Mouse (Mus musculus): Measurements from ENCODE around the gene Kcnc4.
A peak's percentile ranks its signal among the peaks of the same experiment; 100 is the strongest.

Gene Kcnc4

GRCm38 (mm10) chr3:107459196-107459772 lies at the start of gene Kcnc4:
TSS of gene Kcnc4 (minus strand) at chr3:107459552.
- DNase-seq (ENCODE audit: extremely low spot score, low read depth, low spot score), result no peak

GRCm38 (mm10) chr3:107508696-107509095 lies 49.3 kb upstream of the Kcnc4 start:
- DNase-seq (ENCODE audit: extremely low spot score, low read depth, low spot score), result no peak

GRCm38 (mm10) chr3:107507966-107508365 lies 48.6 kb upstream of the Kcnc4 start:
- no peak for DNase-seq (ENCODE audit: extremely low spot score, low read depth, low spot score)

GRCm38 (mm10) chr3:107506531-107506930 lies 47.2 kb upstream of the Kcnc4 start:
- no peak for DNase-seq (ENCODE audit: extremely low spot score, low read depth, low spot score)

- DNase-seq (ENCODE audit: extremely low spot score, low read depth, low spot score), result no peak
Observed at GRCm38 (mm10) chr3:107505464-107506367, 46.4 kb upstream of the Kcnc4 start.

GRCm38 (mm10) chr3:107504542-107504941 lies 45.2 kb upstream of the Kcnc4 start:
- DNase-seq (ENCODE audit: extremely low spot score, low read depth, low spot score), result no peak

- no peak for DNase-seq (ENCODE audit: extremely low spot score, low read depth, low spot score)
Observed at GRCm38 (mm10) chr3:107503716-107504115, 44.4 kb upstream of the Kcnc4 start.

- no peak for DNase-seq (ENCODE audit: extremely low spot score, low read depth, low spot score)
Observed at GRCm38 (mm10) chr3:107501702-107502151, 42.4 kb upstream of the Kcnc4 start.

- DNase-seq (ENCODE audit: extremely low spot score, low read depth, low spot score), result no peak
Observed at GRCm38 (mm10) chr3:107500301-107500700, 40.9 kb upstream of the Kcnc4 start.

- no peak for DNase-seq (ENCODE audit: extremely low spot score, low read depth, low spot score)
Observed at GRCm38 (mm10) chr3:107496086-107496850, 36.9 kb upstream of the Kcnc4 start.

GRCm38 (mm10) chr3:107495524-107495923 lies 36.2 kb upstream of the Kcnc4 start:
- DNase-seq (ENCODE audit: extremely low spot score, low read depth, low spot score), result no peak

- DNase-seq (ENCODE audit: extremely low spot score, low read depth, low spot score), result no peak
Observed at GRCm38 (mm10) chr3:107491459-107491858, 32.1 kb upstream of the Kcnc4 start.

GRCm38 (mm10) chr3:107488637-107489036 lies 29.3 kb upstream of the Kcnc4 start:
- DNase-seq (ENCODE audit: extremely low spot score, low read depth, low spot score), result no peak

GRCm38 (mm10) chr3:107483290-107483689 lies 23.9 kb upstream of the Kcnc4 start:
- no peak for DNase-seq (ENCODE audit: extremely low spot score, low read depth, low spot score)

GRCm38 (mm10) chr3:107480660-107481059 lies 21.3 kb upstream of the Kcnc4 start:
- DNase-seq (ENCODE audit: extremely low spot score, low read depth, low spot score), result no peak

- DNase-seq (ENCODE audit: extremely low spot score, low read depth, low spot score), result no peak
Observed at GRCm38 (mm10) chr3:107472198-107472597, 12.8 kb upstream of the Kcnc4 start.

GRCm38 (mm10) chr3:107469059-107469458 lies 9.7 kb upstream of the Kcnc4 start:
- DNase-seq (ENCODE audit: extremely low spot score, low read depth, low spot score), result no peak

- DNase-seq (ENCODE audit: extremely low spot score, low read depth, low spot score), result no peak
Observed at GRCm38 (mm10) chr3:107468106-107468505, 8.8 kb upstream of the Kcnc4 start.

- peak; percentile 39 for DNase-seq (ENCODE audit: extremely low spot score, low read depth, low spot score)
Observed at GRCm38 (mm10) chr3:107466577-107466976, 7.2 kb upstream of the Kcnc4 start.

- peak; percentile 50 for DNase-seq (ENCODE audit: extremely low spot score, low read depth, low spot score)
Observed at GRCm38 (mm10) chr3:107462160-107462559, 2.8 kb upstream of the Kcnc4 start.

GRCm38 (mm10) chr3:107459773-107460431 lies 550 bp upstream of the Kcnc4 start:
- DNase-seq (ENCODE audit: extremely low spot score, low read depth, low spot score), result no peak

Data from hindlimb bud, embryonic 11.5 days (tissue).